Mouse (Mus musculus): ENCODE measurements around the gene Mmaa. TPM values are rescaled to one million over a fixed set of nuclear protein-coding genes. Genes with fewer than 3 reads are reported as not detected.

The Mmaa gene
- polyA plus RNA-seq, 1 experiment from 2014 or later = 15.7 TPM

GRCm38 (mm10) chr8:79288250-79288649 is 6.5 kb downstream of the Mmaa start:
- H3K36me3 ChIP-seq = no peaks in the 10 kb centered on the region
- peaks cover 13% of the 10 kb centered on the region for H3K4me1 ChIP-seq (replicated peaks)
- no peak overlapping the region for H3K4me3 ChIP-seq
- H3K9ac ChIP-seq = no peak overlapping the region
- no peaks in the 10 kb centered on the region for H3K27me3 ChIP-seq
- H3K9me3 ChIP-seq (replicated peaks) = no peaks in the 10 kb centered on the region
- no peak overlapping the region for H3K4me2 ChIP-seq
- 95% methylated on average over 4 of the region's 4 CpGs for WGBS
- no peak for ATAC-seq (replicated peaks; ENCODE audit: insufficient number of reproducible peaks, insufficient read depth, low FRiP score, low read depth)
- H3K27ac ChIP-seq = no peak overlapping the region

DNA sequence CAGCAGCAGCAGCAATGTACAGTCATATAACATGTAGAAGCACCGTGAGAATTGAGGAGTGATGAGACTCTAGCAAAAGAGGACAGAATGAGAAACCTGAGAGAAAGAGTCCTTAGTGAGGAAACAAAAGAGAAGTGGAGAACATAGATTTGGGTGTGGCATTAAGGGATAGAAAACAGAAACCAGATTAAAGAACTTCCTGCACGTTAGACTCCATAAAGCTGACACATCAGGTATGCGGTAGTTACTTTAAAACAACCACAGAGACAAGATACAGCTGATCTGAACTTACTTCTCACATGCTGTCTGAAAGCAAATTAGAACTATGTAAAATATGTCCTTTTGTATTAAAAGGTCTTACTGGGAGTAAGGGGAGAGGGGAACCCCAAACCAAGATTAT is 8.3 kb downstream of the Mmaa start:
- Histone ChIP-seq H3K27ac (no peak overlapping the region), H3K9ac (no peak overlapping the region), H3K9me3 (replicated peaks) (no peaks in the 10 kb centered on the region), H3K36me3 (no peaks in the 10 kb centered on the region), H3K27me3 (no peaks in the 10 kb centered on the region), H3K4me1 (replicated peaks) (0 out of 2 replicates have a peak, but pooled peaks cover 5% of the 10 kb centered on the region), H3K4me2 (no peak overlapping the region), H3K4me3 (no peak overlapping the region)
- no peak for ATAC-seq (replicated peaks; ENCODE audit: insufficient number of reproducible peaks, insufficient read depth, low FRiP score, low read depth)
- 84% methylated on average over 3 of the region's 3 CpGs for WGBS

- Histone ChIP-seq H3K27ac (no peak overlapping the region), H3K9ac (no peak overlapping the region), H3K36me3 (peaks cover 12% of the 10 kb centered on the region; the same call in 1 of the 2 replicates), H3K9me3 (replicated peaks) (no peaks in the 10 kb centered on the region), H3K27me3 (no peaks in the 10 kb centered on the region), H3K4me3 (no peak overlapping the region), H3K4me2 (no peak overlapping the region), H3K4me1 (replicated peaks) (0 out of 2 replicates have a peak, but pooled peaks cover 4% of the 10 kb centered on the region)
- ATAC-seq (replicated peaks; ENCODE audit: insufficient number of reproducible peaks, insufficient read depth, low FRiP score, low read depth) = no peak
- 92% methylated on average over 3 of the region's 3 CpGs for WGBS
Observed at GRCm38 (mm10) chr8:79284626-79285025, 10.1 kb downstream of the Mmaa start.

GRCm38 (mm10) chr8:79281376-79281890 is 13.3 kb downstream of the Mmaa start:
- Histone ChIP-seq H3K9me3 (replicated peaks) (no peaks in the 10 kb centered on the region), H3K4me2 (no peak overlapping the region), H3K4me1 (replicated peaks) (0 out of 2 replicates have a peak, but pooled peaks cover 7% of the 10 kb centered on the region), H3K27ac (no peak overlapping the region), H3K4me3 (no peak overlapping the region), H3K36me3 (peaks cover 17% of the 10 kb centered on the region; the same call in 1 of the 2 replicates), H3K9ac (no peak overlapping the region), H3K27me3 (no peaks in the 10 kb centered on the region)
- 87% methylated on average over 6 of the region's 6 CpGs for WGBS
- no peak for ATAC-seq (replicated peaks; ENCODE audit: insufficient number of reproducible peaks, insufficient read depth, low FRiP score, low read depth)

DNA sequence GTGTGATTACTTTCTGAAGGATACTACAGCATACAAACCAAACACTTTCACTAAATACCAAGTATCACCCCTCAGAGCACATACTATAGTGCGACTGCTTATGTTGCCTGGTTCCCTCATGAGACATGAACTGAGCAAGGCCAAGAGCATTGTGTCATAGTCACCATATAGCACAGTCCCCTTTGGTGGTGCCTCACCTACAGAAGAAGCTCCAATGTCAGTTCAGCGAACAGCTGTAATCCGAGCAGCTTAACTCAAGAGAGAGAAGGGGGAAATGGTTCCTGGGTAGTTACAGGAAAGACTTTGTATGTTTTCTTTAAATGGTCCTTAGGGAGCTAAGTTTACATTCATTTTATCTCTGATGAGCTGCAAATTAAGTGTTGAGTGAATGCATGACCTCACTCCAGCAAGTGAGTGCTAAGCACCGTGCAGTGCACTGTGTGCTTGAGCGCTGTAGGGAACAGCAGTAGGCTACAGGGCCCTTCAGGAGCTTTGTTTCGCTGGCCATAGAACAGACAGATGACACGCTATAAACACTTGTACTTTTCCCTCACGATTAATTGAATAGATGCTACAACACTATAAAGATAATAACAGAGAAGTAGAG is 17.4 kb downstream of the Mmaa start:
- Histone ChIP-seq H3K4me1 (replicated peaks) (peaks cover 21% of the 10 kb centered on the region), H3K36me3 (peaks cover 25% of the 10 kb centered on the region; the same call in 1 of the 2 replicates), H3K4me2 (no peak overlapping the region), H3K27me3 (no peaks in the 10 kb centered on the region), H3K27ac (no peak overlapping the region), H3K4me3 (no peak overlapping the region), H3K9ac (no peak overlapping the region), H3K9me3 (replicated peaks) (no peaks in the 10 kb centered on the region)
- 50% methylated on average over 8 of the region's 8 CpGs for WGBS
- ATAC-seq (replicated peaks; ENCODE audit: insufficient number of reproducible peaks, insufficient read depth, low FRiP score, low read depth) = 0 out of 2 replicates have a peak, but pooled peaks have one; percentile 54

- ATAC-seq (replicated peaks; ENCODE audit: insufficient number of reproducible peaks, insufficient read depth, low FRiP score, low read depth) = no peak
- Histone ChIP-seq H3K9me3 (replicated peaks) (no peaks in the 10 kb centered on the region), H3K36me3 (peaks cover 22% of the 10 kb centered on the region; the same call in 1 of the 2 replicates), H3K4me3 (no peak overlapping the region), H3K4me2 (no peak overlapping the region), H3K27me3 (no peaks in the 10 kb centered on the region), H3K9ac (no peak overlapping the region), H3K27ac (no peak overlapping the region), H3K4me1 (replicated peaks) (peaks cover 21% of the 10 kb centered on the region)
- 91% methylated on average over 10 of the region's 10 CpGs for WGBS
Observed at GRCm38 (mm10) chr8:79274940-79275339, 19.8 kb downstream of the Mmaa start.

GRCm38 (mm10) chr8:79273776-79274175 is 21.0 kb downstream of the Mmaa start:
- H3K4me2 ChIP-seq = no peak overlapping the region
- no peaks in the 10 kb centered on the region for H3K9me3 ChIP-seq (replicated peaks)
- peaks cover 21% of the 10 kb centered on the region for H3K4me1 ChIP-seq (replicated peaks)
- 41% methylated on average over 6 of the region's 6 CpGs for WGBS
- H3K4me3 ChIP-seq = no peak overlapping the region
- H3K27ac ChIP-seq = peak overlapping the region; percentile 65
- peaks cover 19% of the 10 kb centered on the region; the same call in 1 of the 2 replicates for H3K36me3 ChIP-seq
- ATAC-seq (replicated peaks; ENCODE audit: insufficient number of reproducible peaks, insufficient read depth, low FRiP score, low read depth) = peak; percentile 40; the same call in 1 of the 2 replicates
- no peak overlapping the region for H3K9ac ChIP-seq
- no peaks in the 10 kb centered on the region for H3K27me3 ChIP-seq

DNA sequence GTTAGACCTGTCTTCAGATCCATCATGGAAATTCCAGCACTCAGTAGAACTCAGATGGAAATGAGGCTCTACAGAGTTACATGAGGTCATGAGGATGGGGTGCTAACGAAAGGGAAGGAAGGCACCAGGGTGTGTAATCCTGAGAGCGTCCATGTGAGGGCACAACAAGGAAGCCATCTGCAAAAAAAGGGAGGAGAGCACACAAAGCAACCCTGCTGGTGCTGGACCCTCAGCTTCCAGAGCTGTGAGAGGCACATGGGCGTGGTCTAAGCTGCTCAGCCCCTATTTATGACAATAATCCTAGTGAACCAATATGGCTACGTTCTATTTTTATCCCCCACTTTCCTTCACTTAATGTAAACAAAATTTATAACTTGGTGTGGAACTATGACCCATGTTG is 22.1 kb downstream of the Mmaa start:
- no peak overlapping the region for H3K9ac ChIP-seq
- no peak overlapping the region for H3K4me2 ChIP-seq
- H3K27ac ChIP-seq = no peak overlapping the region
- ATAC-seq (replicated peaks; ENCODE audit: insufficient number of reproducible peaks, insufficient read depth, low FRiP score, low read depth) = no peak
- H3K36me3 ChIP-seq = peaks cover 23% of the 10 kb centered on the region
- H3K4me3 ChIP-seq = no peak overlapping the region
- no peaks in the 10 kb centered on the region for H3K27me3 ChIP-seq
- H3K9me3 ChIP-seq (replicated peaks) = no peaks in the 10 kb centered on the region
- peaks cover 19% of the 10 kb centered on the region for H3K4me1 ChIP-seq (replicated peaks)
- WGBS = 77% methylated on average over 4 of the region's 4 CpGs

DNA sequence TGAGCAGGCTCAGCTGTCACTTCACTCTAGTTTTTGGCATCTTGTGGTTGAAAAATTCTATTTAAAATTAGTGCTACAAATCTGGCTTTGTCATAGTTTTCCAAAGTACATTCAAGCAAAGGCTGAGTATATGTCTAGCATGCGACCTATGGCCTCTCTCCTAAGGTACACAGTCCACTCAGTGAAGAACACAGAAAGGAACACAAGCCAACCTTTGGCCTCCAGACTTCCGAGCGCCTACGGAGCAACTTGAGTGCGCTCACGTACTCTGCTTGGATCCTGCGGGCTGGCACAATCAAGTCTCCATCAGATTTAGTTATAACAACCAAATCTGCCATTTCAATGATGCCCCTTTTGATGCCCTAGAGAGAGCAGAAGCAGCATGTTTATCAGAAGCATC is 25.8 kb downstream of the Mmaa start:
- H3K36me3 ChIP-seq = peaks cover 26% of the 10 kb centered on the region
- WGBS = 93% methylated on average over 7 of the region's 7 CpGs

GRCm38 (mm10) chr8:79261920-79262319 is 32.8 kb downstream of the Mmaa start:
- H3K9ac ChIP-seq = no peak overlapping the region
- 87% methylated on average over 5 of the region's 5 CpGs for WGBS

More for the DNA sequence above, 25.8 kb downstream of the Mmaa start:
- Histone ChIP-seq H3K4me3 (no peak overlapping the region), H3K27ac (no peak overlapping the region), H3K4me2 (no peak overlapping the region), H3K27me3 (no peaks in the 10 kb centered on the region), H3K9ac (no peak overlapping the region), H3K4me1 (replicated peaks) (peaks cover 8% of the 10 kb centered on the region), H3K9me3 (replicated peaks) (no peaks in the 10 kb centered on the region)
- ATAC-seq (replicated peaks; ENCODE audit: insufficient number of reproducible peaks, insufficient read depth, low FRiP score, low read depth) = no peak

GRCm38 (mm10) chr8:79256076-79256705 is 38.5 kb downstream of the Mmaa start:
- no peak for ATAC-seq (replicated peaks; ENCODE audit: insufficient number of reproducible peaks, insufficient read depth, low FRiP score, low read depth)
- no peak overlapping the region for H3K9ac ChIP-seq
- 0 out of 2 replicates have a peak, but pooled peaks cover under 1% of the 10 kb centered on the region for H3K4me1 ChIP-seq (replicated peaks)
- no peaks in the 10 kb centered on the region for H3K27me3 ChIP-seq
- H3K27ac ChIP-seq = no peak overlapping the region
- no peak overlapping the region for H3K4me2 ChIP-seq
- H3K9me3 ChIP-seq (replicated peaks) = no peaks in the 10 kb centered on the region
- no peak overlapping the region for H3K4me3 ChIP-seq
- 63% methylated on average over 8 of the region's 8 CpGs for WGBS
- H3K36me3 ChIP-seq = no peaks in the 10 kb centered on the region

More at GRCm38 (mm10) chr8:79261920-79262319, 32.8 kb downstream of the Mmaa start:
- H3K27ac ChIP-seq = no peak overlapping the region
- no peak overlapping the region for H3K4me2 ChIP-seq
- no peaks in the 10 kb centered on the region for H3K4me1 ChIP-seq (replicated peaks)
- H3K9me3 ChIP-seq (replicated peaks) = no peaks in the 10 kb centered on the region
- no peaks in the 10 kb centered on the region for H3K27me3 ChIP-seq
- no peak overlapping the region for H3K4me3 ChIP-seq
- no peak for ATAC-seq (replicated peaks; ENCODE audit: insufficient number of reproducible peaks, insufficient read depth, low FRiP score, low read depth)
- no peaks in the 10 kb centered on the region for H3K36me3 ChIP-seq

Data from heart, embryonic 15.5 days (tissue).